ENCODE assay signal across 21 mouse cellular contexts in genomic region chr1:114456406-114456805, GRCm38 (mm10).
"Had no signal": no experiment of that assay in that cellular context is flagged by ENCODE, and none has a peak within 500 bp of the region (broad histone marks: within the 10 kb centered on the region; RNA-seq: fewer than 3 reads in every experiment).

No protein-coding gene starts in this region.

- ATAC-seq: forebrain, embryonic 13.5 days; forebrain, embryonic 14.5 days; forebrain, embryonic 15.5 days; forebrain, embryonic 16.5 days; forebrain, postnatal 0 days had no signal

- DNase-seq: cerebellum, adult 8-10 months; cerebellum, adult 9-10 months; cerebellum, adult 9-11 months; cerebellum, postnatal 10 days; cerebellum, postnatal 14 days; cerebellum, postnatal 25 days; cerebellum, postnatal 36 days; embryo, embryonic 11 days; forebrain, postnatal 0 days; gastrocnemius, adult 2 months; gastrocnemius, postnatal 10 days; gastrocnemius, postnatal 14 days; gastrocnemius, postnatal 25 days; gastrocnemius, postnatal 36 days; heart, adult 11 months; heart, adult 18-20 months; heart, adult 2 months had no signal
